ENCODE assay signal across 10 mouse cellular contexts in genomic region chr10:71273008-71273739, GRCm38 (mm10). TPM values are rescaled to one million over a fixed set of nuclear protein-coding genes. Genes with fewer than 3 reads are reported as not detected.
DNase-seq lines count a peak whose midpoint lies in the region; ATAC-seq lines count a peak whose summit lies in the region.
"Had no signal": no experiment of that assay in that cellular context is flagged by ENCODE, and none has a peak within 500 bp of the region (broad histone marks: within the 10 kb centered on the region; RNA-seq: fewer than 3 reads in every experiment).

No protein-coding gene starts in this region.

- no peaks in the 10 kb centered on the region for H3K9me3 ChIP-seq in kidney, embryonic 15.5 days (replicated peaks)
- no peaks in the 10 kb centered on the region for H3K9me3 ChIP-seq in forebrain, embryonic 12.5 days
- no peaks in the 10 kb centered on the region for H3K9me3 ChIP-seq in hindbrain, embryonic 15.5 days
- H3K9me3 ChIP-seq in midbrain, embryonic 14.5 days (ENCODE audit: control insufficient read depth, low read length) = no peaks in the 10 kb centered on the region

- no peak overlapping the region for H3K4me3 ChIP-seq in kidney, embryonic 15.5 days (replicated peaks)
- H3K4me3 ChIP-seq in forebrain, embryonic 12.5 days (replicated peaks) = no peak overlapping the region
- H3K4me3 ChIP-seq in hindbrain, embryonic 15.5 days = no peak overlapping the region
- H3K4me3 ChIP-seq in midbrain, embryonic 14.5 days (replicated peaks; ENCODE audit: low read depth, low read length) = no peak overlapping the region

- no peaks in the 10 kb centered on the region for H3K27me3 ChIP-seq in kidney, embryonic 15.5 days
- no peaks in the 10 kb centered on the region for H3K27me3 ChIP-seq in forebrain, embryonic 12.5 days
- no peaks in the 10 kb centered on the region for H3K27me3 ChIP-seq in hindbrain, embryonic 15.5 days
- H3K27me3 ChIP-seq in midbrain, embryonic 14.5 days (ENCODE audit: control insufficient read depth, insufficient read depth, low read length) = no peaks in the 10 kb centered on the region

- 25% methylated on average over 9 of the region's 9 CpGs for WGBS in kidney, embryonic 15.5 days
- 71% methylated on average over 9 of the region's 9 CpGs for WGBS in forebrain, embryonic 12.5 days
- 37% methylated on average over 9 of the region's 9 CpGs for WGBS in hindbrain, embryonic 15.5 days
- 46% methylated on average over 9 of the region's 9 CpGs for WGBS in midbrain, embryonic 14.5 days

- ATAC-seq in kidney, embryonic 15.5 days (replicated peaks; ENCODE audit: low FRiP score) = peak; percentile 52; the same call in 1 of the 2 replicates
- ATAC-seq in forebrain, embryonic 12.5 days (ENCODE audit: low FRiP score) = 0 out of 2 replicates have a peak, but pooled peaks have one; percentile 57
- peak; percentile 42; the same call in 1 of the 2 replicates for ATAC-seq in hindbrain, embryonic 15.5 days (ENCODE audit: low FRiP score, low read depth)
- peak; percentile 11; the same call in 1 of the 2 replicates for ATAC-seq in midbrain, embryonic 14.5 days (ENCODE audit: low FRiP score, low TSS enrichment)
- ATAC-seq: activated CD4-positive, CD25-positive, alpha-beta regulatory T cell, adult 4 months had no signal

- 0 out of 2 replicates have a peak, but pooled peaks cover 3% of the 10 kb centered on the region for H3K36me3 ChIP-seq in kidney, embryonic 15.5 days
- H3K36me3 ChIP-seq in forebrain, embryonic 12.5 days (replicated peaks) = peaks cover 7% of the 10 kb centered on the region; the same call in 1 of the 2 replicates
- H3K36me3 ChIP-seq in hindbrain, embryonic 15.5 days = no peaks in the 10 kb centered on the region
- H3K36me3 ChIP-seq in midbrain, embryonic 14.5 days (ENCODE audit: control insufficient read depth, insufficient read depth, low read length) = 0 out of 2 replicates have a peak, but pooled peaks cover 2% of the 10 kb centered on the region

- no peak for DNase-seq in kidney, postnatal 4 days
- peak; percentile 48 for DNase-seq in midbrain, embryonic 14.5 days
- no peak for DNase-seq in ovary, postnatal 10 days (ENCODE audit: low spot score)
- DNase-seq in thymus, postnatal 0 days (ENCODE audit: low spot score) = no peak
- no peak for DNase-seq in thymus, postnatal 10 days (ENCODE audit: low spot score in 2 of 2)
- DNase-seq: kidney, postnatal 25 days had no signal

- H3K4me2 ChIP-seq in kidney, embryonic 15.5 days = no peak overlapping the region
- H3K4me2 ChIP-seq in forebrain, embryonic 12.5 days = no peak overlapping the region
- H3K4me2 ChIP-seq in hindbrain, embryonic 15.5 days = no peak overlapping the region
- H3K4me2 ChIP-seq in midbrain, embryonic 14.5 days (ENCODE audit: low read length) = no peak overlapping the region

- no peak overlapping the region for H3K27ac ChIP-seq in kidney, embryonic 15.5 days
- peak overlapping the region; percentile 62 for H3K27ac ChIP-seq in forebrain, embryonic 12.5 days
- H3K27ac ChIP-seq in hindbrain, embryonic 15.5 days (replicated peaks) = no peak overlapping the region; the same call in 1 of the 2 replicates
- H3K27ac ChIP-seq in midbrain, embryonic 14.5 days (replicated peaks; ENCODE audit: low read depth, low read length) = peak overlapping the region; percentile 14; the same call in 1 of the 2 replicates

- H3K9ac ChIP-seq in kidney, embryonic 15.5 days = no peak overlapping the region
- H3K9ac ChIP-seq in forebrain, embryonic 12.5 days = no peak overlapping the region
- H3K9ac ChIP-seq in hindbrain, embryonic 15.5 days = no peak overlapping the region
- no peak overlapping the region for H3K9ac ChIP-seq in midbrain, embryonic 14.5 days (replicated peaks; ENCODE audit: low read length)

- peaks cover 6% of the 10 kb centered on the region for H3K4me1 ChIP-seq in kidney, embryonic 15.5 days
- H3K4me1 ChIP-seq in forebrain, embryonic 12.5 days = peaks cover 14% of the 10 kb centered on the region
- peaks cover 15% of the 10 kb centered on the region for H3K4me1 ChIP-seq in hindbrain, embryonic 15.5 days (replicated peaks)
- peaks cover 20% of the 10 kb centered on the region for H3K4me1 ChIP-seq in midbrain, embryonic 14.5 days (ENCODE audit: control insufficient read depth, insufficient read depth, low read length)

RNA-seq across cellular contexts. Expression of gene Ube2d1, which starts 11.9 kb away (rescaled TPM):
- polyA plus RNA-seq in kidney, embryonic 15.5 days (2015; fragmentation: Nextera tagmentation; extraction: Ambion mirVana) = 60.5 and 62.8 TPM in 2 replicates
- 136 and 153 TPM in 2 replicates for polyA plus RNA-seq in forebrain, embryonic 12.5 days (2016; fragmentation: Nextera tagmentation; extraction: Ambion mirVana)
- polyA plus RNA-seq in hindbrain, embryonic 15.5 days (2015; fragmentation: Nextera tagmentation; extraction: Ambion mirVana) = 154 and 186 TPM in 2 replicates
- 246 and 254 TPM in 2 replicates for polyA plus RNA-seq in midbrain, embryonic 14.5 days (2014; fragmentation: Nextera tagmentation; extraction: Ambion mirVana)
- polyA plus RNA-seq in thymus, postnatal 0 days (2015; fragmentation: Nextera tagmentation; extraction: Ambion mirVana) = 36.9 and 44.3 TPM in 2 replicates

RNA-seq across cellular contexts. Expression of gene Tfam, which starts 35.1 kb away (rescaled TPM):
- polyA plus RNA-seq in kidney, embryonic 15.5 days (2015; fragmentation: Nextera tagmentation; extraction: Ambion mirVana) = 82.9 and 87.4 TPM in 2 replicates
- 81.1 and 87.0 TPM in 2 replicates for polyA plus RNA-seq in forebrain, embryonic 12.5 days (2016; fragmentation: Nextera tagmentation; extraction: Ambion mirVana)
- 40.2 and 50.1 TPM in 2 replicates for polyA plus RNA-seq in hindbrain, embryonic 15.5 days (2015; fragmentation: Nextera tagmentation; extraction: Ambion mirVana)
- 38.5 and 50.1 TPM in 2 replicates for polyA plus RNA-seq in midbrain, embryonic 14.5 days (2014; fragmentation: Nextera tagmentation; extraction: Ambion mirVana)
- 110 and 116 TPM in 2 replicates for polyA plus RNA-seq in thymus, postnatal 0 days (2015; fragmentation: Nextera tagmentation; extraction: Ambion mirVana)

Comparison
In these comparisons a context has a peak if more than half of its experiments do, and no peak if none do; other contexts are left out.
1. H3K27ac ChIP-seq: peak in forebrain, embryonic 12.5 days (single experiment) and midbrain, embryonic 14.5 days (single experiment); none in kidney, embryonic 15.5 days (single experiment) and hindbrain, embryonic 15.5 days (single experiment).
2. Peak in every context shown above with its lines, with median percentiles within 50 percentile points of each other: ATAC-seq.